Mouse (Mus musculus) lung, embryonic 16.5 days (tissue): ENCODE measurements around the gene Lyve1. TPM values are rescaled to one million over a fixed set of nuclear protein-coding genes. Genes with fewer than 3 reads are reported as not detected.

Experiments used
- ATAC-seq: fragments of 200-750 bp; cut with Nextera tagmentation; 2 replicates; pipeline ENCODE4 v1.8.0; 2017; ENCODE audit warnings: low read depth, mild to moderate bottlenecking, moderate library complexity
- H3K27ac ChIP-seq: fragments of 300-500 bp; sonication (generic); 2 replicates; pipeline ENCODE4 v1.5.1; 2014; ENCODE audit warnings: mild to moderate bottlenecking, control low read depth, low read length
- H3K27me3 ChIP-seq: fragments of 300-500 bp; sonication (generic); 2 replicates; pipeline ENCODE4 v1.6.1; 2014; ENCODE audit warnings: low read depth, low read length, mixed read lengths; ENCODE audit not compliant: control insufficient read depth, insufficient read depth
- H3K36me3 ChIP-seq: fragments of 300-500 bp; sonication (generic); 2 replicates; pipeline ENCODE4 v1.6.1; 2014; ENCODE audit warnings: low read length; ENCODE audit not compliant: control insufficient read depth, insufficient read depth
- H3K4me1 ChIP-seq: fragments of 300-500 bp; sonication (generic); replicated peaks from 2 replicates; pipeline ENCODE4 v1.6.1; 2014; ENCODE audit warnings: low read length, mixed read lengths; ENCODE audit not compliant: control insufficient read depth, insufficient read depth
- H3K4me2 ChIP-seq: fragments of 300-500 bp; sonication (generic); 2 replicates; pipeline ENCODE4 v1.6.1; 2014; ENCODE audit warnings: low read depth, low read length, control low read depth
- H3K4me3 ChIP-seq: fragments of 300-500 bp; sonication (generic); 2 replicates; pipeline ENCODE4 v1.5.1; 2014; ENCODE audit warnings: mild to moderate bottlenecking, low read length, control low read depth
- H3K9ac ChIP-seq: fragments of 300-500 bp; sonication (generic); 2 replicates; pipeline ENCODE4 v1.6.1; 2014; ENCODE audit warnings: low read length, control low read depth
- H3K9me3 ChIP-seq: fragments of 300-500 bp; sonication (generic); 2 replicates; pipeline ENCODE4 v1.6.1; 2016; ENCODE audit warnings: low read length; ENCODE audit not compliant: control insufficient read depth
- WGBS: fragments of 180-500 bp; shearing (Covaris S2); extraction: QIAGEN DNeasy Blood & Tissue Kit; methylation state at CpG from one replicate; pipeline ENCODE4 v1.1.7; 2014; 5-methylcytosine and 5-hydroxymethylcytosine counted together
- polyA plus RNA-seq: library from polyadenylated mRNA; unstranded; fragments of >200 nt; fragmentation: Nextera tagmentation; extraction: Ambion mirVana; gene quantifications from 2 replicates; pipeline ENCODE4 v1.2.1, GENCODE M21; 2015

Gene Lyve1
- polyA plus RNA-seq, 1 experiment from 2014 or later = 72.5 TPM

- Histone ChIP-seq H3K4me2 (peak overlapping the region; percentile 18; the same call in 1 of the 2 replicates), H3K4me1 (peaks cover 11% of the 10 kb centered on the region), H3K4me3 (no peak overlapping the region), H3K9me3 (no peaks in the 10 kb centered on the region), H3K9ac (no peak overlapping the region), H3K36me3 (no peaks in the 10 kb centered on the region), H3K27me3 (no peaks in the 10 kb centered on the region), H3K27ac (peak overlapping the region; percentile 77)
- ATAC-seq = peak; percentile 49; the same call in 1 of the 2 replicates
- WGBS = 29% methylated on average over 5 of the region's 5 CpGs
Measured at GRCm38 (mm10) chr7:110860129-110860528, 2.9 kb downstream of the Lyve1 start.

GRCm38 (mm10) chr7:110855604-110856003, 7.4 kb downstream of the Lyve1 start:
- Histone ChIP-seq H3K9ac (no peak overlapping the region), H3K36me3 (no peaks in the 10 kb centered on the region), H3K9me3 (no peaks in the 10 kb centered on the region), H3K4me1 (peaks cover 11% of the 10 kb centered on the region; the same call in 1 of the 2 replicates), H3K4me3 (no peak overlapping the region), H3K27me3 (no peaks in the 10 kb centered on the region), H3K4me2 (no peak overlapping the region), H3K27ac (no peak overlapping the region)
- 53% methylated on average over 1 of the region's 1 CpGs for WGBS
- no peak for ATAC-seq

- no peak overlapping the region for H3K27ac ChIP-seq
Measured at GRCm38 (mm10) chr7:110854927-110855546, 8.0 kb downstream of the Lyve1 start.

GRCm38 (mm10) chr7:110854519-110854918, 8.5 kb downstream of the Lyve1 start:
- H3K27me3 ChIP-seq = no peaks in the 10 kb centered on the region
- H3K4me3 ChIP-seq = no peak overlapping the region
- peaks cover 9% of the 10 kb centered on the region; the same call in 1 of the 2 replicates for H3K4me1 ChIP-seq
- WGBS = 52% methylated on average over 3 of the region's 3 CpGs
- H3K27ac ChIP-seq = no peak overlapping the region
- H3K36me3 ChIP-seq = no peaks in the 10 kb centered on the region
- no peaks in the 10 kb centered on the region for H3K9me3 ChIP-seq
- no peak for ATAC-seq
- H3K9ac ChIP-seq = no peak overlapping the region
- H3K4me2 ChIP-seq = no peak overlapping the region

More at GRCm38 (mm10) chr7:110854927-110855546, 8.0 kb downstream of the Lyve1 start:
- Histone ChIP-seq H3K4me1 (peaks cover 11% of the 10 kb centered on the region; the same call in 1 of the 2 replicates), H3K27me3 (no peaks in the 10 kb centered on the region), H3K9me3 (no peaks in the 10 kb centered on the region), H3K4me2 (no peak overlapping the region), H3K9ac (no peak overlapping the region), H3K4me3 (no peak overlapping the region), H3K36me3 (no peaks in the 10 kb centered on the region)
- WGBS = 47% methylated on average over 8 of the region's 8 CpGs
- no peak for ATAC-seq

- Histone ChIP-seq H3K27ac (no peak overlapping the region), H3K36me3 (no peaks in the 10 kb centered on the region), H3K4me2 (no peak overlapping the region), H3K4me1 (peaks cover 6% of the 10 kb centered on the region; the same call in 1 of the 2 replicates), H3K4me3 (no peak overlapping the region), H3K9me3 (no peaks in the 10 kb centered on the region), H3K9ac (no peak overlapping the region), H3K27me3 (no peaks in the 10 kb centered on the region)
- no peak for ATAC-seq
- 39% methylated on average over 10 of the region's 10 CpGs for WGBS
Measured at GRCm38 (mm10) chr7:110853611-110854010, 9.4 kb downstream of the Lyve1 start.

GRCm38 (mm10) chr7:110851541-110852203, 11.4 kb downstream of the Lyve1 start:
- H3K9me3 ChIP-seq = no peaks in the 10 kb centered on the region
- H3K27me3 ChIP-seq = no peaks in the 10 kb centered on the region
- no peak overlapping the region for H3K4me3 ChIP-seq
- no peak overlapping the region for H3K4me2 ChIP-seq
- H3K27ac ChIP-seq = no peak overlapping the region
- no peaks in the 10 kb centered on the region for H3K36me3 ChIP-seq
- ATAC-seq = no peak
- H3K4me1 ChIP-seq = peaks cover 6% of the 10 kb centered on the region; the same call in 1 of the 2 replicates
- WGBS = 60% methylated on average over 7 of the region's 7 CpGs
- no peak overlapping the region for H3K9ac ChIP-seq

- 91% methylated on average over 1 of the region's 1 CpGs for WGBS
- ATAC-seq = no peak
Measured at GRCm38 (mm10) chr7:110848371-110848770, 14.7 kb downstream of the Lyve1 start.

GRCm38 (mm10) chr7:110847321-110847720, 15.7 kb downstream of the Lyve1 start:
- 41% methylated on average over 2 of the region's 2 CpGs for WGBS
- H3K4me2 ChIP-seq = no peak overlapping the region
- peaks cover 6% of the 10 kb centered on the region; the same call in 1 of the 2 replicates for H3K4me1 ChIP-seq
- no peak for ATAC-seq
- H3K4me3 ChIP-seq = no peak overlapping the region
- H3K27ac ChIP-seq = no peak overlapping the region
- no peaks in the 10 kb centered on the region for H3K36me3 ChIP-seq
- no peaks in the 10 kb centered on the region for H3K27me3 ChIP-seq
- H3K9me3 ChIP-seq = no peaks in the 10 kb centered on the region
- H3K9ac ChIP-seq = no peak overlapping the region

More at GRCm38 (mm10) chr7:110848371-110848770, 14.7 kb downstream of the Lyve1 start:
- no peak overlapping the region for H3K9ac ChIP-seq
- H3K36me3 ChIP-seq = no peaks in the 10 kb centered on the region
- no peak overlapping the region for H3K4me3 ChIP-seq
- no peaks in the 10 kb centered on the region for H3K9me3 ChIP-seq
- H3K4me2 ChIP-seq = no peak overlapping the region
- H3K4me1 ChIP-seq = peaks cover 1% of the 10 kb centered on the region; the same call in 1 of the 2 replicates
- no peaks in the 10 kb centered on the region for H3K27me3 ChIP-seq
- H3K27ac ChIP-seq = no peak overlapping the region
